Mouse (Mus musculus) megakaryocyte-erythroid progenitor cell, adult 5-6 weeks (primary cell): ENCODE measurements around the gene Slc30a10. TPM values are rescaled to one million over a fixed set of nuclear protein-coding genes. Genes with fewer than 3 reads are reported as not detected.

Experiments
- ATAC-seq: replicated peaks from 2 replicates; pipeline ENCODE4 v1.8.0; 2016; ENCODE audit warnings: mild to moderate bottlenecking, inconsistent platforms; ENCODE audit not compliant: severe bottlenecking, poor library complexity, low FRiP score, low TSS enrichment
- total RNA-seq, 2 experiments: library from RNA; stranded (forward) in 1 of 2; stranded (reverse) in 1 of 2; fragments of 200-1000, 215-1000 nt in 1 of 2; fragments of >200 nt in 1 of 2; fragmentation: Nextera tagmentation in 1 of 2; gene quantifications; 2 replicates each; pipeline ENCODE4 v1.2.3; 2014 to 2017

Gene Slc30a10
- total RNA-seq (2014; fragmentation: Nextera tagmentation), result 0.96 and 1.1 TPM in 2 replicates
- 1.7 TPM in 1 of 2 replicates, not detected in the other for total RNA-seq (2017)

GRCm38 (mm10) chr1:185454575-185454954 is at the start of gene Slc30a10:
Slc30a10 (plus strand) TSS chr1:185454848.
- ATAC-seq, result peak; percentile 96

DNA sequence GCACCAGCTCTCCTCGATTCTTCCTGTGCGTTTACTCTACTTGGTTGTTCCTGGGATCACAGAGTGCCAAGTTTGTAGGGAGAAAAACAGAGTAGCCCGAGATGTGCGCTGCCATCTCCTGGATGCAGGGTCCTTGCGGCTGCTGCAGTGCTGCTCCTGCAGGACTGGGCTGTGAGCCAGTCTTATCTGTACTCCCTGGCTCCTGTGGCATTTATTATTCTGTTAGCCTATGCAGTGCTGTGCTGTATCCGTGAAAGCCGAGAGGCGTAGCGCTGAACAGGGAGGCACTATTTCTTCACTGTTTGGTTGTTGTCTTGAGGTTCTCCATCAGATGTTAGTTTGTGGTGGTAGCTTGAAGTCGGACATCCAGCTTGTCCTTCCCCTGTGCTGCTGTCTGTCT is 48.7 kb upstream of the Slc30a10 start:
- ATAC-seq, result 0 out of 2 replicates have a peak, but pooled peaks have one; percentile 31

GRCm38 (mm10) chr1:185409831-185410230 is 44.8 kb upstream of the Slc30a10 start:
- ATAC-seq, result no peak

- no peak for ATAC-seq
Measured at GRCm38 (mm10) chr1:185418011-185418410, 36.6 kb upstream of the Slc30a10 start.

DNA sequence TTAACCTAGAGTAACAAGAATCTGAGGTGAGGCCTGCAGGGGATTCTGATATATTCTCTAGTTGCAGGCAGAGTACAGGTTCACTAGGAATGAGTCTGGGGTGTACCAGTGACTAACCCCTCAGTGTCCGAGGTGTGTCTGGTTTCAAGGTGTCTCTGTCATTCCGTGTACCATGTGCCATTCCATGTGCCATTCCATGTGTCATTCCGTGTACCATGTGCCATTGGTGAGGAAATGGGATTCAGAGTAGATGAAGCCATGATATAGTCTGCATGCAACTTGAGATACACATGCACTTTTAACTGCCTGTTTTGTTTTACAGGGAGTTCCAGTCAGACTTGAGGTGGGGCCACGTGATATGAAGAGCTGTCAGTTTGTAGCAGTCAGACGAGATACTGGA is 34.8 kb upstream of the Slc30a10 start:
- ATAC-seq, result no peak

DNA sequence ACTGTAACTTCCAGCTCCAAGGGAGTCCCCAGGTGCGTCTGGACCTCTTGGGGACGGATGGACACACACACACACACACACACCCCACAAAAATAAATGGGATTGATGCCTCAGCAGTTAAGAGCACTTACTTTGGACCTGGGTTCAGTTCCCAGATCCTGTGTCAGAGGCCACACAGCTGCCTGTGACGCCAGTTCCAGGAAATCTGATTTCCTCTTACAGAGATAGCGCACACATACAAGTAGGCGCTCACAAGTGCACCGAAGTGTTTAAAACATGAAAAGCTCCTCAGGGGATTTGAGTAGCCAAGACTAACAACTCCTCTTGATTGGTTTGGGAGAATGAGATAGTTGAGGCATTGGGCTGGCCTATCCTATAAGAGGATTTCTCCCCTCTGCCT is 33.9 kb upstream of the Slc30a10 start:
- ATAC-seq, result no peak

DNA sequence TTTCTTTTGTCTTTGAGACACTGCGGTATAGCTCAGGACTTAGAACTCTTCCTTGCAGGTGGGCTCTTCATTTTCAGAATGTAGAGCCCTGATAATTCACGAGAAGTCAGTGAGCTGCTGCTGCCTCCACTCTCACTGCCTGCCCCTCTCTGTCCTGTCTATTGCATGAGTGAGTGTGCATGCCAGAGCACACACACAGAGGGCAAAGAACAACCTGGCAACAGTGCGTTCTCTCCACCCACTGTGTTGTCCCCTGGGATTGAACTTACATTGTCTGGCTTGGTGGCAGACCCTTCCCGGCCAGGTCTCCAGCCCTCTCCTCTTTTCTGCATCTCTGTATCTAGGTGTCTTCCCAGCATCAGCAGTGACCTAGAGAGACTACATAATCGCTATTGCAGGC is 28.1 kb upstream of the Slc30a10 start:
- no peak for ATAC-seq

- no peak for ATAC-seq
Measured at GRCm38 (mm10) chr1:185430488-185430887, 24.2 kb upstream of the Slc30a10 start.

GRCm38 (mm10) chr1:185431245-185431997 is 23.2 kb upstream of the Slc30a10 start:
- no peak for ATAC-seq

GRCm38 (mm10) chr1:185431998-185432317 is 22.7 kb upstream of the Slc30a10 start:
- ATAC-seq, result no peak

DNA sequence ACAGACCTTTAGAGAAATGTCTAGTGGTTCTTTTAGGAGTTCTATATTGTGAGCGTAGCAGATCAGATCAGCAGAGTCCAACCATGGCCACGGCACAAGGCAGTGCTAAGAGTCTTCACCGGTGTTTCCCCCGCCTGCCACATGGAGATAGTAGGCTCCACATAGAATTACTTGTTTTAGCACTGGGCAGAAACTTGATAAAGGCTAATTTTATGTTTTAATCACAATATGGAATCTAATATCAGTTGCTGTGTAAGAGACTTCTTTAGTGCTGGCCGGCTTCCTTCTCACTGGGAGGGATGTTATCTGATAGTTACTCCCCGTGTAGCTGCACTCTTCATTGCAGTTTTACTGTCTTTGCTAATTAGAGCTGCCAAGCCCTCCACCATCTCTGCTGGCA is 21.5 kb upstream of the Slc30a10 start:
- peak; percentile 84 for ATAC-seq

DNA sequence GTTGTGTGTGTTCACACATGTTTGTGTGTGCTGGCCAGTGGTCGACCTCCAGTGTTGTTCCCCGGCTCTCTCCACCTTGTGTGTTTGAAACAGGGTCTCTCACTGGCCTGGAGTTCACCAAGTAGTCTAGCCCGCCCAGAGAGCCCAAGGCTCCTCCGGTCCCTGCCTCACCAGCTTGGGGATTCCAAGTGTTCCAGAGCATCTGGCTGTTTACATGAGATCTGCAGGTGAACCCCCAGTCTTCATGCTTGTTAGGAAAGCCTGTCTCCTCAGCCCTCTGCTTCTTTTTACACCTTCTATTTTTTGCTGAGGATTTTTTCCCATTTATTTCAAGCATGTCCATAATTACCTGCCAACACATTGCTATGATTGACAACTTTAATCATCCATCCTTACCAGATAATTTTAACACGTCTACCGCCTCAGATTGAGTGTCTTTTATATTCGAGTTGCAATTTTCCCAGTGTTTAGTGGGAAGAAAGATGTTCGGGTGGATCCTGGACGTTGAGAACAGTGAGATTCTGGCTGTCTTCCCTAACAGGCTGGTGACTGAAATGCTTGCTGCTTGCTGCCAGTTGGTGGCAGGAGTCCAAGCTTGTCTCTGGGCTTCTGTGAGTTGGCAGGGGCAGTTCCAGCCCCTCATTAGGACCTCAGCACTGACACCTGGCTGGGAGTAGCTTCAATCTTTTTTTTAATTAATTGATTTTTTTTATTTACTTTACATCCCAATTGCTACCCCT is 15.6 kb upstream of the Slc30a10 start:
- ATAC-seq, result no peak

DNA sequence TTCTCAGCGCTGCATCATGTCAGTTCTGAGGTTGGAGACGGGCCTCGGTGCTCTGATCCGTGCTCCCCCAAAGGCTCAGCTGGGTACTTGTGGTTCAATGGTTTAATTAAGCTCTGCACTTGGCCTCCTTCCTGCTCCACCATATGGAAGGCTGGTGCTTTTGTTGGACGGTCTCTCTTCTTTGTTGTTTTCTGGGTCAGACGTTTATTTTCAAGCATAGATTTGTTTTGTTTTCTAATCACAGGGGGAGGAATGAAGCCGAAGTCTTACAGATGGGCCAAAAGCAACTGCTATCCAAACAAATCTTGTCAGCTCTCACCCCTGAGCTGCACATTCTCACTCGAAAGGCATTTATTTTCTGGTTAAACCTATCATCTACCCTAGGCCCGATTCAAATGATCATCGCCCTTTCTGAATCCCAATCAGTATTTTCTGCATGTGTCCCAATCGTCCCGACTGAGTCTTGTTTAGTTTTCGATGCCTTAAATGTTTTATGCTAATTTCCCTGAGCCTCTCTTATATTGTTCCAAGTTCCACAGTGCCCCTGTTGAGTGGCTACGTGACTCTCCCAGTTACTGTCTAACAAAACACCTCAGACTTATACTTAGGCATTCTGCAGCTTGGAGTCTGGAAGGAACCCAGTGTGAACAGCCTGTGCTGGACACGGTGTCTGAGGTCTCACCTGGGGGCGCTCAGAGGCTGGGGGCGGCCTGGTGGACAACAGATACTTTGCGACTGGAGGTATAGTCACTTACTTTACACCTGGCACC is 12.8 kb upstream of the Slc30a10 start:
- ATAC-seq, result no peak

DNA sequence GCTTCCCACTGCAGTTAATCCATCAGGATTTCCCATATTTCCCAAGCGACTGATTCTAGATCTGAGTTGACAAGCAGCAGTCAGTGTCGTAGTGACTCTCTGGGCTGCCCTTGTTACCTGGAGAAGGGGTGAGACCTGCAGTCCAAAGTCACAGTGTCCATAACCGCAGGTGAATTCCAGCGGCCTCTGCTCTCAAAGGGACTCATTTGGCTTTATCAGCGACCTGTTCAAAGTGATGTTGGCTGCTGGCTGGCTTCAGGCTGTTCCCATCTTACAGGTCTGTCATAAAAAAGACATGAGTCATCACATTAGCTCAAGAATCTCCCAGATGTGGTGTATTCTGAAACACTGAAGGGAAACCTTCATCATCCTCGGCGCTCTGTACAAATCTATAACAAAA is 5.7 kb upstream of the Slc30a10 start:
- ATAC-seq, result no peak

GRCm38 (mm10) chr1:185449727-185450126 is 4.9 kb upstream of the Slc30a10 start:
- ATAC-seq, result no peak

DNA sequence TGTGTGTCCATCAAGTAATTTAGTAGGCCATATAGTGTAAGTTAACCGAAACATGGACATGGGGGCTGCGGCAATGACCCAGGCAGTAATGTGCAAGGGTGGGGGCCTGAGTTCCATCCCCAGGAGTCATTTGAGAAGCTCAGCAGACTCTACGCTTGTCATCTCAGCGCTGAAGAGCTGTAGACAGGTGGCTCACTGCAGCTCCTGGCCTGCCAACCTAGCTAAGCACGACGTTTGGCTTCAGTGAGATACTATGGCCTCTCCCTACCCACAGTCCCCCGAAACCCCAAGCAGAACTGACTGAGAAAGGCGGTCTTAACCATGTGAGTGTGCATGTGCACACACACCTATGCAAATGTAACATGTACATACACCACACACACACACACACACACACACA is 3.6 kb upstream of the Slc30a10 start:
- ATAC-seq, result no peak

DNA sequence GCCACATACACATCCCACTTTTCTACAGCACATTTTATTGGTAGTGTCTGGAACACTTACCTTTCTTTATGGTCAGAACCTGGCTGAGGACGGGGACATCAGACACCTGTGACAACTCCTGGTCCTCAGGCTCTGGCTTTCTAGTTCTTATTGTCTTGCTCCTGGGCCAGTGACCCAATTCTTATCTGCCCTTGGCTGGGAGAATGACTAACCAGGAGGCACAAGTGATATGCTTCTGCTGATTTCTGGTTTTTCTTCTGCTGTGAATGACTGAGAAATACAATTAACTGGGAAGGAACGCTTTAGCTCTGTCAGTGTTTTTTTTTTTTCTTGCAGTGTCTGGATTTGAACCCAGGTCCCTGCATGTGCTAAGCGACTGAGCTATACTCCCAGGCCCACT is 3.2 kb upstream of the Slc30a10 start:
- peak; percentile 28 for ATAC-seq

DNA sequence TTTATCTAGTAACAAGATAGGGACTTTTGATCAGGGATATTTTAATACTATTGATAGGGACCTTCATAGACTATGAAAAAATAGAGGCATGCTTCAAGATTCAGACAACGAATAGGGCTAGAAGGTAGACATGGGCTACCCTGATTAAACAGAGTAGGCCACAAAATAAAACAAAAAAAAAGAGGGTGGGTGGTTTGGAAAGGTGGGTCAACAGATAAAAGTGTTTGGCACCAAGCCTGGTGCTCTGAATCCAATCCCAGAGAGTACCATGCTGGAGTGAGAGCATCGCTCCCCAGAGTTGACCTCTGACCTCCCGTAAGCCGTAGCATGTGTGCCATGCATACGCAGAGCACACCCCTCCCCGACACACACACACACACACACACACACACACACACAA is 2.2 kb upstream of the Slc30a10 start:
- ATAC-seq, result peak; percentile 11

GRCm38 (mm10) chr1:185454144-185454543 is 504 bp upstream of the Slc30a10 start:
- no peak for ATAC-seq

DNA sequence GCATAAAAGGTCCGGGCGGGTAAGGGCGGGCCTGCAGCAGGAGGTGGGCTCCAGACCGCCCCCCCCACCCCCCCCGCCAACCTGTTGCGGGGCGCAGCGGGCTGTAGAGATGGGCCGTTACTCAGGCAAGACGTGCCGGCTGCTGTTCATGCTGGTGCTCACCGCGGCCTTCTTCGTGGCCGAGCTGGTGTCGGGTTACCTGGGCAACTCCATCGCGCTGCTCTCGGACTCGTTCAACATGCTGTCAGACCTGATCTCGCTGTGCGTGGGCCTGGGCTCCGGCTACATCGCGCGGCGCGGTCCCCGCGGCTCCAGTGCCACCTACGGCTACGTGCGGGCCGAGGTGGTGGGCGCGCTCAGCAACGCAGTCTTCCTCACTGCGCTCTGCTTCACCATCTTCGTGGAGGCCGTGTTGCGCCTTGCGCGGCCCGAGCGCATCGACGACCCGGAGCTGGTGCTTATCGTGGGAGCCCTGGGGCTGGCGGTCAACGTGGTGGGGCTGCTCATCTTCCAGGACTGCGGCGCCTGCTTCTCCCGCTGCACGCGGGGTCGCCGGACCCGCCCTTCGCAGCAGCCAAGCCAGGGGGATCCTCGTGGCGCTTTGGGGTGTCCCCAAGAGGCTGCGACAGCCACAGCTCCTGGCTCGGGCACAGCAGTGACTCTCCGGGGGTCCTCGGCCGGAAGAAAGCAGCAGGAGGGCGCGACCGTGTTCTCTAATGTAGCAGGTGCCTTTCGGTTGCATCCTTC is 480 bp downstream of the Slc30a10 start:
- no peak for ATAC-seq
